Mouse (Mus musculus): Measurements from ENCODE around the gene Esyt2.

Gene Esyt2

DNA sequence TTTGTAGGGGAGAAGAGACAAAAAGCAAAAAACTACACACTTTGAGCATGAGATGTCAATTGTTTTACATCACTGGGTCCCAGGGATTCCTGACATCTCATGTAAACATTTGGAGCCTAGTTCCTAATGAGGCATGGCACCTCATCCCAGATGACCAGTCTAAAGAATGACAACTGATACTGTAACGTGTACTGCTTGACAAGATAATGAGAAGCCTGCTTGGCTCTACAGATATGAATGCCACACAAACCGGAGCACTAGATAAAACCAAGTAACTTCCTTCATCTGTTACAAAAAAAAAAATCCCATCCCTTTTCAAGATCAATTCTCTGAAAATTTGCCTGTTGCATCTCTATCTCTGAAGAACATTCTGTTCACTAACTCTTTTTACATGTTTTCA, 4.0 kb upstream of the Esyt2 start:
- in situ Hi-C loops (cut with MboI; ENCODE audit: low pct_unique_long_range_greater_than_20kb in 1 of 2, low sequenced_read_pairs in 2 of 2, unreplicated experiment in 1 of 2), result no loop called here

DNA sequence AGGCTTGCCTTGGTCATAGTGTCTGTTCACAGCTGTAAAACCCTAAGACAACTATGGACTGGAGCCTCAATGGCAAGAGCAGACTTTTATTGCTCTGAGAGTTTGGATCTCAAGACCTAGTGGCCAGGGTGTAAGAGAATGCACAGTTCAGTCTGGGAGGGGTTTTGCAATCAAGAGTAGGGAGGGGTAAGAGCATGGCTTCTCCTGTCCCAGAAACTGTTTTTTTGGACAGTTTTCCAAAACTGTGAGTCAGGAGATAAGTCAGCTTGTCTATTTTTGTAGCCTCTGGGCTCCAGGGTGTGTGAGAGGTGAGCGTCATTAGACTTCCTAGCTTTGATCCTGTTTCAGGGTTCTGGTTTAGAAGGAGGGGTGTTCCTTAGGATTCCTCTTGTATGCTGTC, 2.5 kb upstream of the Esyt2 start:
- in situ Hi-C loops (cut with MboI; ENCODE audit: low pct_unique_long_range_greater_than_20kb in 1 of 2, low sequenced_read_pairs in 2 of 2, unreplicated experiment in 1 of 2), result no loop called here

DNA sequence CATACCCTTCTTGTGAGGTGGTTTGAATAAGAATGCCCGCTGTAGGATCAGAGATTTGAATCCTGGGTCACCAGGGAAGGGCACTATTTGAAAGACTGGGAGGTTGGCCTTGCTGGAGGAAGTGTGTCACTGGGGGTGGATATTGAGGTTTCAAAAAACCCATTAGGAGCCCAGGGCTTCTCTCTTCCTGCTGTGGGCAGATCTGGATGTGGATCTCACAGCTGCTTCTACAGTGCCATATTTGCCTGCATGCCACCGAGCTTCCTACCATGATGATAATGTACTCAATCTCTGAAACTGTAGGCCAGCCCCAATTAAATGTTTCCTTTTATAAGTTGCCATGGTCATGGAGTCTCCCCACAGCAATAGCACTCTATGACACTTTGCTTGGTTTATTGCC, 1.8 kb upstream of the Esyt2 start:
- in situ Hi-C loops (cut with MboI; ENCODE audit: low pct_unique_long_range_greater_than_20kb in 1 of 2, low sequenced_read_pairs in 2 of 2, unreplicated experiment in 1 of 2), result no loop called here

- in situ Hi-C loops (cut with MboI; ENCODE audit: low pct_unique_long_range_greater_than_20kb in 1 of 2, low sequenced_read_pairs in 2 of 2, unreplicated experiment in 1 of 2), result no loop called here
Measured at GRCm38 (mm10) chr12:116280149-116280652, 795 bp upstream of the Esyt2 start.

DNA sequence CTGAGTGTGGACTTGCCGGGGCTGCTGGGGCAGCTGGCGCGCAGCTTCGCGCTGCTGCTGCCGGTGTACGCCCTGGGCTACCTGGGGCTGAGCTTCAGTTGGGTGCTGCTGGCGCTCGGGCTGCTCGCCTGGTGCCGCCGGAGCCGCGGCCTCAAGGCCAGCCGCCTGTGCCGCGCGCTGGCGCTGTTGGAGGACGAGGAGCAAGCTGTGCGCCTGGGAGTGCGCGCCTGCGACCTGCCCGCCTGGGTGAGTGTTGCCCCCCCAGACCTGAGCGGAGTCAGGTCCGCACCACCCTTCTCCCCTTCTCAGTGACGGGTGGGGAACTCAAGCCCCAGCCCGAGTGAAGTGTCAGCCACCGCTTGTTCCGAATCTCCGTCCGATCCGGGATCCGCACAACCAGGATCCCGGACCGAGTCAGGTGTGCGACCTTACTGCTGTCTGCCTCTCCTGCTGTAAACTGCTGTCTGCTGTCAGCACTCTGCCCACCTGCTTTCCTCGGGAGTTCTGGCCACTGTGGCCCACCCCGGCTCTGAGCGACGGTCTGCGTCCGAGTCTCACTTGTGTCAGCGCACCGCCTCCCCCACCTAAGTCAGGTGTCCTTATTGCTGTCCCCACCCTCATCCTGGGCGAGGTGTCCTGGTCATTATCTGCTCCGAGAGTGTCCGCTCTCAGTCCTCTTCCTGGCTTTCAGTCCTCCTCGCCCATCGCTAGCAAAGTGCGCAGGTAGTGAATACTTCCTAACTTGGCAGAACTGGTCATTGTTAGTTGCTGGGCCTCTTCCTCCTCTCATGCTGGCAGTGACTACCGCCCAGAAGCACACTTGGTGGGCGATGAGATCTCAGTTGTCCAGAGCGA, 658 bp downstream of the Esyt2 start:
- in situ Hi-C loops (cut with MboI; ENCODE audit: low pct_unique_long_range_greater_than_20kb in 1 of 2, low sequenced_read_pairs in 2 of 2, unreplicated experiment in 1 of 2), result no loop called here

- in situ Hi-C loops (cut with MboI; ENCODE audit: low pct_unique_long_range_greater_than_20kb in 1 of 2, low sequenced_read_pairs in 2 of 2, unreplicated experiment in 1 of 2), result no loop called here
Measured at GRCm38 (mm10) chr12:116282856-116283255, 1.9 kb downstream of the Esyt2 start.

DNA sequence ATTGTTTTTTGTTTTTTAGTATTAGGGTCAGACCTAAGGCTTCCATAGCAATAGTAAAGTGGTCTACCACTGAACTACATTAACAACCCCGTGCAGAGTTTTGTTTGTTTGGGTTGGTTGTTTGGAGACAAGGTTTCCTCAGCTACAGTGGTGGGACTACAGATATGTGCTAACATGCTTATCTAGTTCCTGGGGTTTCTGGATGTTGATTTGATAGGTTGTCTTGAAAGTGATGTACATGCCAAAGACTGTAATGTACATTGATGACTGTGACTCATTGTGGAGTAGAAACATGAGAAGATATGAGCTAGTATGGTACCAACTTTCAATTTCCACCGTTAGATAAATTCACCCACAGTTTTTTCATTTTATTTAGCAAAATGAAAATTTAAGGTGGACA, 2.5 kb downstream of the Esyt2 start:
- in situ Hi-C loops (cut with MboI; ENCODE audit: low pct_unique_long_range_greater_than_20kb in 1 of 2, low sequenced_read_pairs in 2 of 2, unreplicated experiment in 1 of 2), result no loop called here

DNA sequence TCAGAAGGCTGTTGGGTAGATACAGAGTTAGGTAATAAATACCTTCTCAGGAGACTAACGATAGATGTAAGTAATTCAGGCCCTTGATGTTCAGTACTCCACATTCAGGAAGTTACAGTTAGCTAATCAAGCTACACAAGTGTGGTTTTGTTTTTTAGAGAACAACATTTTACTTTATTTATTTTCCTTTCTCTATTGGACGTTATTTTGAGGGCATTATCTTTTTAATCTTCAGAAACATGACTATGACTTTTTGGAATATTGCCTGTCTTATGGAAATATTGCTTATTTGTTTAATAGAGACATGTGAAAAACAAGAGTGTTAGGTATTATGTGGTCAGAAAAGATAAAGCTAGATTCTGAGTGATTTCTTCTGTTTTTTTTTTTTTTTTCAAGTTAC, 12.2 kb downstream of the Esyt2 start:
- in situ Hi-C loops (cut with MboI; ENCODE audit: low pct_unique_long_range_greater_than_20kb in 1 of 2, low sequenced_read_pairs in 2 of 2, unreplicated experiment in 1 of 2), result no loop called here

DNA sequence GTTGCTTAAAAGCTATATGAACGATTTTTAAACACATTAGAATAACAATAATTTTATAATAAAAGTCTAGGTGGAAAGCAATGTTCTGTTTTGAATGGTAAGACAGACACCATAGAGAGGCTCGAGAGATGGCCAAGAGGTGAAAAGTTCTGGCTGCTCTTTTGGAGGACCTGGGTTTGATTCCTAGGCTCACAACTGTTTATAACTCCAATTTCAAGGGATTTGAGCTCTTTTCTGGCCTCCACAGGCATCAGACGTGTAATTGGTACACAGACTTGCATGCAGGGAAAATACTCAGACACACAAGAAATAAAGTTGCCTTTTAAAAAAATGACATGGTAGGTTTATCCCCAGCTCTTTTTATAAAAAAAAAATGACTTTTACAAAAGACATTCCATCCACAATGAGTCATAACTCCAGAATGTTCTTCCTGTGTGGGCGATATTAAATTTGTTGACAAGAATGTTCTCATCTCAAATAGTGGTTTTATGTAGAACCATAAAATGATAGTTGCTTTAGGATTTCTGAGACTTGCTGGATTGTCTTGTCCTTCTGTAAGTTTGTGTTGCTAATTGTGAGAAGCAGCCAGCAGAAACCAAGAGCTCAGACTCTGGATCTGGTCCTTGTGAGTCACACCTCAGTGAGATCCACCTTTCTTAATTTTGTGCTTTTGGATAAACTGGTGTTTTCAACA, 12.8 kb downstream of the Esyt2 start:
- in situ Hi-C loops (cut with MboI; ENCODE audit: low pct_unique_long_range_greater_than_20kb in 1 of 2, low sequenced_read_pairs in 2 of 2, unreplicated experiment in 1 of 2), result no loop called here

GRCm38 (mm10) chr12:116299906-116300305, 18.9 kb downstream of the Esyt2 start:
- in situ Hi-C loops (cut with MboI; ENCODE audit: low pct_unique_long_range_greater_than_20kb in 1 of 2, low sequenced_read_pairs in 2 of 2, unreplicated experiment in 1 of 2), result no loop called here

GRCm38 (mm10) chr12:116302181-116302580, 21.2 kb downstream of the Esyt2 start:
- in situ Hi-C loops (cut with MboI; ENCODE audit: low pct_unique_long_range_greater_than_20kb in 1 of 2, low sequenced_read_pairs in 2 of 2, unreplicated experiment in 1 of 2), result no loop called here

- in situ Hi-C loops (cut with MboI; ENCODE audit: low pct_unique_long_range_greater_than_20kb in 1 of 2, low sequenced_read_pairs in 2 of 2, unreplicated experiment in 1 of 2), result no loop called here
Measured at GRCm38 (mm10) chr12:116306042-116306441, 25.0 kb downstream of the Esyt2 start.

GRCm38 (mm10) chr12:116307870-116308269, 26.9 kb downstream of the Esyt2 start:
- in situ Hi-C loops (cut with MboI; ENCODE audit: low pct_unique_long_range_greater_than_20kb in 1 of 2, low sequenced_read_pairs in 2 of 2, unreplicated experiment in 1 of 2), result no loop called here

DNA sequence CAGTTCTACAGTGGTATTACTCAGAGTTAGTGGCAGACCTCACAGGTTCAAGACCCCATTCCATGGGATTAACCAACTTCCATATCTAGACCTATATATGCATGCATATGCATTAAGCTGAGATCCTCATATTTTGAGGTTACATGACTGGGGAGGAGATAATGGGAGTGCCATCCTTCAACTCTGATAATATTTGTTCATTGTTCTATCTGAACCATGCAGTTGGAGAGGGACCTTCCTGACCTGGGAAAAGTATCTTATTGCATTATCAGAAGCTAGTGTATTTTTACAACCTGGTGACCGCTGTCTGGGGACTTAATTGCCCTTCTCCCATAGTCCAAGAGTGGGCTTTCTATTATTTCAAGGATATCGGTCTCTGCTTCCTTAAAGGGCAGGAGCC, 27.6 kb downstream of the Esyt2 start:
- in situ Hi-C loops (cut with MboI; ENCODE audit: low pct_unique_long_range_greater_than_20kb in 1 of 2, low sequenced_read_pairs in 2 of 2, unreplicated experiment in 1 of 2), result no loop called here

DNA sequence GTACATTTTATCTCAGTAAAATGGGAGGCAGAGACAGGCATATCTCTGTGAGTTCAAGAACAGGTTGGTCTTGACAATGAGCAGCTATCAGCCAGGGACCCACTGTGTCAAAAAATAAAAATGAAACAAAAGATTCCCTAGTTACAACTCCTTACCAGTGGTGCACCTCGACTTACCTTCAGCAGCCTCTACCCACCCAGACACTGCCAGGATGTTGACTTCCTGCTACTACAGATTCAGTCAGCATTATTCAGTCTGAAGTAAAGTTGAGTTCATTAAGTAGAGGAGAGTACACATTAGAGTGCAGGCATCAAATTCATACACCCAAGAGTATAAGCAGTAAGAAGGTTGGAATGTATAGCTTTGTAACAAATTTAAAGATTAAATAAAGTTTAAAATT, 32.8 kb downstream of the Esyt2 start:
- in situ Hi-C loops (cut with MboI; ENCODE audit: low pct_unique_long_range_greater_than_20kb in 1 of 2, low sequenced_read_pairs in 2 of 2, unreplicated experiment in 1 of 2), result no loop called here

- in situ Hi-C loops (cut with MboI; ENCODE audit: low pct_unique_long_range_greater_than_20kb in 1 of 2, low sequenced_read_pairs in 2 of 2, unreplicated experiment in 1 of 2), result no loop called here
Measured at GRCm38 (mm10) chr12:116315498-116315897, 34.5 kb downstream of the Esyt2 start.

GRCm38 (mm10) chr12:116317818-116318217, 36.8 kb downstream of the Esyt2 start:
- in situ Hi-C loops (cut with MboI; ENCODE audit: low pct_unique_long_range_greater_than_20kb in 1 of 2, low sequenced_read_pairs in 2 of 2, unreplicated experiment in 1 of 2), result no loop called here

DNA sequence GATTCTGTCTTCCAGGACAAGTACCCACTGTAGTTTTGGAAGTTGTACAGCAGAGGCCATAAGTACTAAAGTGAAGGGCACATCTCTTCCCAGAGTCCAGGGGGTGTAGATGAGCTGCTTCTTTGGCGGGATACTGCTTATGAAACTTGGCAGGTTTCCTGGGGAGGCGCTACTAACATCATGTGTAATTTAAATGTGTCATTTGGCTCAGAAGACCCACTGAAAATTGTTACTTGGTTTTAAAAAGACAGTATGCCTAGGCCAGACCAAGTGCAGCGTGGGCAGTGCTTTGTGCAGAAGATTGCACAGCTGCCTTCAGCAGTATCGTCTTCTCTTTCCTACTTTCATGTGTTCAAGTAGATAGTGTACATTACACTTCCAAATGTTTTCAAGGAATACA, 44.5 kb downstream of the Esyt2 start:
- in situ Hi-C loops (cut with MboI; ENCODE audit: low pct_unique_long_range_greater_than_20kb in 1 of 2, low sequenced_read_pairs in 2 of 2, unreplicated experiment in 1 of 2), result no loop called here

- in situ Hi-C loops (cut with MboI; ENCODE audit: low pct_unique_long_range_greater_than_20kb in 1 of 2, low sequenced_read_pairs in 2 of 2, unreplicated experiment in 1 of 2), result no loop called here
Measured at GRCm38 (mm10) chr12:116326159-116326558, 45.2 kb downstream of the Esyt2 start.

- in situ Hi-C loops (cut with MboI; ENCODE audit: low pct_unique_long_range_greater_than_20kb in 1 of 2, low sequenced_read_pairs in 2 of 2, unreplicated experiment in 1 of 2), result no loop called here
Measured at GRCm38 (mm10) chr12:116334253-116334652, 53.3 kb downstream of the Esyt2 start.
